Mouse (Mus musculus): ENCODE results near the gene Chchd5. TPM values are rescaled to one million over a fixed set of nuclear protein-coding genes. Genes with fewer than 3 reads are reported as not detected.

The Chchd5 gene
- total RNA-seq, 4 experiments from 2014 or later = 8.5 to 11.0 (median 9.5) TPM

DNA sequence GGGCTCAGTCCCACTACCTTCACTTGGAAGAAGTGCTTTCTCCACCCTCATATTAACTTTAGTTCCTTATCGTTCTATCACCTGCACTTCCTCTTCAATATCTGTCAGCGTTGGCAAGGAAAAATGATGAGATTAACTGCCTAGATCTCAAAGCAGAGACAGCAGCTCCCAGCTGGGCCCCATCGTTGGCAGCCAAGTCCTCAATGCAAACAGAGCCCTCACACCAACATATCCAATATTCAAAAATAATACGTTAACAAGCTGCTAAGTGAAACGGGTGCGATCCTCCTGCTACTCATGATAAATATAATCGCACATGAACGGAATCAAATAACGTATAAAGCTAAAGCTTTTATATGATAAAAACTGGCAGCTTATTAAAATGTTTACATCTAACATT is 21.6 kb downstream of the Chchd5 start:
- no peak for DNase-seq (ENCODE audit: low spot score in 2 of 2)

DNA sequence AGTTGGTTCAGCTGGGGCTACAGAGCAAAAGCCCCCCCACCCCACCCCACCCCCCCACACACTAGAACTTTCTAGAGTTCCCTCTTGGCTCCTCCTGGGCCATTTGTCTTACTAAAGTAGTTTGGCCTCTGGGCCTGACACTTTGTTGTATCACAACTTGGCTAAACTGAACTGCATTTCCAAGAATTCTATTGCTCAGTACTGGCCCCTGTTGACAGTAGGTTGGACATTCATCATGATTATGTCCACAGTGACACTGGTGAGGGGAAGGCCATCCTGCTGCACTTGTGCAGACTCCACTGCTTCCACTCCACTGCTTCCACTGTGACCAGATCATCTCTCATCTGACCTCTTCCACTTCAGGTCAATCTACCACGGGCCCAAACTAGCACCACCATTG is 23.3 kb downstream of the Chchd5 start:
- no peak for DNase-seq (ENCODE audit: low spot score in 2 of 2)

DNA sequence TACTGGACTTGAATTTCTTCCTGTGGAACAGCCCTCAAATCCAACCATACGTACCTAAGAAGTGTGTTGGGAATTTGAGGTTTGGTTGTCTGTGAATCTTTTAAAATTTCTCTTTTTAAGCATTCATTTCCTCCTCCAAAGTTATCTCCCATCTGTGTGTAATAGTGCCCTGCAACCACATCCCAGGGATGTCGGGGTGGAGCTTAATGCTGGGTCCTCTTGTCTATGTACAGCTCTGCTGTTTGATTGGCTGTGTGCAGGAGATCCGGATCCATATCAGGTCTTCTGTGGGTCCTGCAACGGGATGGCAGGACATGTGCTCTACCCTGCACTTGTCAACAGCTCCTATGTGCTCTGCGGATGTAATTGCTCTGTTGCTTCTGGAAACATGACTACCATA is 35.3 kb downstream of the Chchd5 start:
- DNase-seq (ENCODE audit: low spot score in 2 of 2) = no peak

DNA sequence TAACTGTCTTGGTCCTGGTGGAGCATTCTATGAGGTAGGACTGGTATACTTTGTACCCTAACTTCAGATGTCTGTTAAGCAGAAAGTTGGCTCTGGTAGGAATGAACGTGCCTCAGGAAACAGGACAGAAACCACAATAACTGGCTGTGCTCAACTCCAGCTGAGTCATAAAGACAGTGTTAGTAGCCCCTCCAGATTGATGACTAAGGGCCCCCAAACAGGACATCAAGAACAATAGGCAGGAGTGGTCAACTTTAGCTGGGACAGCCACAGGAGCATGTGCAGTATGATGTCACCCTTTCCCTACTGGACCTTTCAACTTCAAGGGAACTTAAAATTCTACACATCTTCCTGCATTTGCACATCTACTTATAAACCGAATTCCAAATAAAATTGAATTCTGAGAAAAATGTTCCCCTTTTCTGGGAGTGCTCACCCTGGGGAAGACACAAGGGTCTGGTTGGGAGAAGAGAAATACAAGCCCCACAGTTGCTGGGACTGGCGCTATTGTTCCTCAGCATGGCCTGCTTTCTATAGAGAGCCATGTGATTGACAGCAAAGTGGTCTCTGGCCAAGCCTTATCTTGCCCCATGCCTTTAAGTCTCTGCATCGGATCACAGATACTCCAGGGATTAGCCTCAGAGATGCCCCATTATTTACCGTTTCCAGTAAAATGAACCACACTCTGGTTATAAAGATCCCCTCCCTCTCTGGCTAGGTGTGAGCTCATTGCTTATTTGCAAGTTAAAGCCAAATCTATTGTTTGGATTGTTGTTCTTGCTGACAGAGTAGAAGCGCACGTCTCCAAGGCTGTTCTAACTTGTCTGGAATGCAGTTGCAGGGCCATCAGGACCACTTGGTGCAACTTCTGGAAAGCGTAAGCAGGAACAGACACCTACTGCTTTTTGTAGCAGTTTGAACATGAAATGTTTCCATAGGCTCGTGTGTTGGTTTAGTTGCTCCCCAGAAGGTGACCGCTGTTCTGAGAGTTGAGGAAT is 37.3 kb downstream of the Chchd5 start:
- DNase-seq (ENCODE audit: low spot score in 2 of 2) = no peak

DNA sequence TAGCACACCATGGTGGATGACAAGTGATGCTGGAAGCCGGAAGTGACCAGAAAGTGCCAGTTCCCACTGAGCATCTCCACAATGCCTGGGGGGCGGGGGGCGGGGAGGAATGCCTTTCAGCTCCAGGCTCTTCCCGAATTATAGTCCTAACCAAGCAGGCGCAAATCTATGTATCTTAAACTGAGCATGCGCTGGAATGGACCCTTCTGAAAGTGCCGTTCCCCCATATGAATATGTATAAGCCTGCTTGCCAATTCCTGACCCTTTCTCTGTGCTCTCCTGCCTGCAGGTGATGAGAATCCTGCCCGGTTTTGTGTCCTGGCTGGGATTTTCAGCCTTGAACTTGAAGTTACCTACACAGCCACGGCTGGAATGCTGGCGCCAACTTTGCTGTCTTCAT is 43.9 kb downstream of the Chchd5 start:
- DNase-seq (ENCODE audit: low spot score in 2 of 2) = no peak

DNA sequence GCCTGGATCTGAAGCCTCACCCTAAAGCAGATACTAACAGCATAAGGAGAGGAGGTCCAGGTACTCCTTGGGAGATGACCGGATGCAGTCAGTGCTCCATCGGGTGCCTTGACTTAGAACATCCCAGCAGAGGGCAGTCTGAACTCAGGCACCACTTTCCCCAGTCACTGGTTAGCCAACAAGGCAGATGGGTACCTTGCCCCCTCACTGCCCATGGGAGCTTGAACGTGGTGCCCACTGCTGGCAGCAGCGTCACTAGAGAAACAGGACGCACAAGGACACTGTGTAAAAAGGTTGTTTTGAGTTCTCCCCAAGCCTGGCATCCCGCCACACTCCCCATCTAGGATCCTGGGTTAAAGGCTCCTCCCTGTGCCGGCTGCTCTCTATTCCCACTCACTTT is 45.0 kb downstream of the Chchd5 start:
- DNase-seq (ENCODE audit: low spot score in 2 of 2) = peak; percentile 16 to 27

DNA sequence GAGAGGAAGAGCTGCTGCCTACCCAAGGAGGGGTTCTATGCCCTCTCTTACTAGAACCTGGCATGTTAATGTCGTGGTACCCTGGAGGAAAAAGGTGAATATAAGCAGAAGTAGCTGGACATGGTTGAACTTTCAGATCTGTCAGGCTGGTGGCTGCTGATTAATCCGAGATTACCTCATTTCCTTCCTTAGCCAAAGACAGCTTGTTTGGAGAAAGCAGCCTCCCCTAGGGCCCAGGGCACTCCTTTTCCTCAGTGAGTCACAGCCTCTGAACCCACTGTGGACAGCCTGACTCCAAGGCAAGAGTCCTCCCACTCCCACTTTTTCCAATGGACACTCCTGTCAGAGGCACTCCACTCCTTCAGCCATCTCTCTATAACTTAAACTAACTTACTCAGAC is 46.1 kb downstream of the Chchd5 start:
- DNase-seq (ENCODE audit: low spot score in 2 of 2) = no peak

DNA sequence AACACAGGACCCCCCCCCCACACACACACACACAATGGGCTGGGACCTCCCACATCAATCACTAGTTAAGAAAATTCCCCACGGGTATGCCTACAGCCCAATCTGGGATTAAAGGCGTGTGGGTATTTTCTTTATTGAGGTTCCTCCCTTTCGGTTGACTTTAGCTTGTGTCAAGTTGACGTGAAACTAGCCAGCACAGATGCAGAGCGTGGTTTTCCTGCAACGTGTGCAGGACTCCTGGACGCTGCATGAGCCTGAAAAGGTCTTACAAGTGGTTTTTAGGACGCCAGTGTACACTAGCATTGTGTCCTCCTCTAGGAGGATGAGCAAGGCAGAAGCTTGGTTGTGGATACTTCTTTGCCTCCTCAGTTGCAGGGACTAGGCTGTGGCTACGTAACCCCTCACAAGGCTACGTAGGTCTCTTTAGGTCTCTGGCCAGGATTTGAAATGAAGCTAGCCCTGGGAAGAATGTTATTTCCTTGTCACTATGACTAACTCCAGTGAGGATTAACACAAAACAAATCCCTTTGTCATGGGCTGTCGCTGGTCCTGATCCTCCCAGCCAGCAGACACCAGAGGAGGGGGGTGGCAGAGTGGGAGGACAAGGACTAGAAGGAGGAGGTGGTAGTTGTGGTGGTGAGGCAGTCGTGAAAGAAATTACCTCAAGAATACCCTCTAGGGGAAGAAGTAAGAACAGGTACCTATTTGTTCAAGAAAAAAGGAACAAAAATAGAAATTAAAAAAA is 47.3 kb downstream of the Chchd5 start:
- DNase-seq (ENCODE audit: low spot score in 2 of 2) = no peak

DNA sequence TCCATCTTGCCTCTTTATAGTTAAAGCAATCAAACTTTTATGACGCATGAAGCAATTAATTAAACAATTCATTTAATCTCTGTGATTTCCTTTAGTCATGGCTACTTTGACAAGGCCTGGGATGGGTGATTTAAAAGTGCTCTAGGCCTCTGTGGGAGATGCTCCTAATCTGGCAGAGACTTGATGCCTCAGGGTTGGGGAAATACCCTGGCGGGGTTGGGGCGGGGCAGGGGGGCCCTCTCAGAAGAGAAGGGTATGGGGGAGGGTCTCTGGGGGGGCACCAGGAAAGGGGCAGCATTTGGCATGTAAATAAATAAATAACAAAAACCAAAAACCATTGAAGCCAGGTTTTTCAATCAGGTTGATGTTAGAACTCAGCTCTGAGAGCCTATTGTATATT is 48.2 kb downstream of the Chchd5 start:
- DNase-seq (ENCODE audit: low spot score in 2 of 2) = no peak

DNA sequence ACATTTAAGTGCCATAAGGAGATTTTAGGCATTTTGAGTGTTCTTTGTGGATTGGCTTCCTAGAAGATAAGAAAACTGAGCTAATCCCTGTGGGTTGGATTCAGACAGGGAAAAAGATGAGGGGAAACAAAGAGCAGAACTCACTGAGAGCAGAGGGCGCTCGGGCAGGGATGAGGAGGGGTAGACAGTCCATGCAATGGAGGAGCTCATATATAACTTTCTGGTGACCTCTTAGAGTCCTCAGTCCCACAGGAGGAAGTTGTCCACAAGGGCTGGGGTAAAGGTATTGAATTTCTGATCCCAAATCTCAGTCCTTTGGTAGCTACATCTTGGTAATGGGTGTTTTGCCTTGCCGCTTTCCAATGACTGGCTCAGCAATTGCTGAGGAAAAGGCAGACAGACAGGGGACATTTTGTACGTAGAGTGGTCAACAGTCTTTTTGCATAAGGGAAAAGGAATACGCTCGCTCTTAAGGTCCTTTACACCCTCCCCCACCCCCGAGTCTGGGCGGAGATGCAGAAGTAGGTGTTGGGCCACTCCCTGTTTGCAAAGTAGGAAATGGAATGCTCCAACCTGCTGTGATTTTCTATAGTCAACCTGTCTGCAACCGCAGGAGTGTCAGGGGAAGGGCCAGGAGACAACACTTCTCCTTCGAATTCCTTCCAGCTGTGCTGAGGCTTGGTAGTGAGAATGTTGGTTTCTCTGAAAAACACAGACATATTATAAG is 48.8 kb downstream of the Chchd5 start:
- no peak for DNase-seq (ENCODE audit: low spot score in 2 of 2)

DNA sequence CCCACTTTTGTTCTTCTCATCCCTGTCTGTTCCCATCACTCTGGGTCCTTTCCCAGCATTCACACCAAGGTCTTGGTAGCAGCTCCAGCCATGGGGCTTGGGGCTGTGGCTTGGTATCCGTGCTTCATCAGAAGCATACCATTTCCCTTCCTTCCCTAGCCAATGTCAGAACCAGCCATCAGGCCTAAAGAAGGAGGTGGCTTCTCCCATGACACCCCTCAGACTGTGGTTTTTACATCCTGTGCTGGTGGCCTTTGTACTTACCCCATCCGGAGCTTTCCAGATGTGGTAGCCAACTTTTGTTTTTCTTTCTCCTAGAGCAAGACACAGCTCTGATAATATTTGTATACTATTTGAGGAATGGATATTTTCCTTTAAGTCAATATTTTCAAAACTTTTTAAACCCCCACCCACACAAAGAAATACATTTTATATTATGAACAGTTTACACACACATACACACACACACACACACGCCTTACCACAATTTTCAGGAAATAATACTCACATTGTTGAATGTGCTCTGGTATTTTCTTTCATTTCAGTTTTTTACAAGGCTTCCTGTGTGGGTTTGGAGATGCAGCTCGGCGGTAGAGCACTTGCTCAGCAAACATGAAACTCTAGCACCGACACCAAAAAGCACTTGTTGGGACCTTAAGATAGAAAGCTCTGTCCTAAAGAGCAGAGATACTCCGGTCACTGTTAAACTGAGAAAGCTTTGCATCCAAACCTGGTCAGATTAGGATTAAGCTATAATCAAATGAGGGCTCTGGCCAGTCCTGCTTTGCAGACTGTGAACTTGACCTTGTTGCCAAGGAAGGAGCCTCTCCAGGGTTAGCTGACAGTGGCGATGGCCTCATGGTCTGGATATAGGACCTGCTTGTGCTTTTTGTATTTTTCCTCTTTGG is 50.7 kb downstream of the Chchd5 start:
- DNase-seq (ENCODE audit: low spot score in 2 of 2) = no peak

DNA sequence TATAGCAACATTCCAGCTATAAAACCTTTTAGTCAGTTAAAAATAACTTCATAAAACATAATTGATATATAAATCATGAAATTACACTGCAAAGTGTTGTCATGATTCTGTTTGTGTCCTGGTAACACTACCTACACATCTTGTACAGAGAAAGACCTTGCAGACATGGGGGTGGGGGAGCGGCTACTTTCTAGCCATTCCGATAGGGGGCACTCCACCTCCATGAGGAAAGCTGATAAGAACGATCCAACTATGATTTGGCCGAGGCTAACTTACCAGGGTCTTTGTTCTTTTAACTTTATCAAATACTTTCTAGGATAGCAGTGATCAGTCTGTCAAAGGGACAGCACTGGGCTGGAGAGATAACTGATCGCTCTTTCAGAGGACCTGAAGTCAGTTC is 52.0 kb downstream of the Chchd5 start:
- DNase-seq (ENCODE audit: low spot score in 2 of 2) = no peak

DNA sequence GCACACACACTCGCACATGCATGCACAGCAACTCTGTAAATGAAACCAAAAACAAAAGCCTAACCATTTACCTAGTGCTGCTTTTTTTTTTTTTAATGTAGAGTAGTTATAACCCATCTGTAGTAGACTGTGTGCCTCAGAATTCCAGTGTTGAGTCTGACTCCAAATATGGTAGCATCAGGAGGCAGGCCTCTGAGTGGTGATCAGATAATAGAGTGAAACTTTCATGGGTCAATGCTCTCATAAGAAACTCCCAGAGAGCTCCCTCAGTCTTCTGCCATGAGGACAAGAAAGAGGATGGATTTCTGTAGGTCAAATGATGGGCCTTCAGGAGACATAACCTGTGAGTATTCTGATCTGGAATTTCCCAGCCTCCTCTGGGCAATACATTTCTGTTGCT is 52.9 kb downstream of the Chchd5 start:
- no peak for DNase-seq (ENCODE audit: low spot score in 2 of 2)

DNA sequence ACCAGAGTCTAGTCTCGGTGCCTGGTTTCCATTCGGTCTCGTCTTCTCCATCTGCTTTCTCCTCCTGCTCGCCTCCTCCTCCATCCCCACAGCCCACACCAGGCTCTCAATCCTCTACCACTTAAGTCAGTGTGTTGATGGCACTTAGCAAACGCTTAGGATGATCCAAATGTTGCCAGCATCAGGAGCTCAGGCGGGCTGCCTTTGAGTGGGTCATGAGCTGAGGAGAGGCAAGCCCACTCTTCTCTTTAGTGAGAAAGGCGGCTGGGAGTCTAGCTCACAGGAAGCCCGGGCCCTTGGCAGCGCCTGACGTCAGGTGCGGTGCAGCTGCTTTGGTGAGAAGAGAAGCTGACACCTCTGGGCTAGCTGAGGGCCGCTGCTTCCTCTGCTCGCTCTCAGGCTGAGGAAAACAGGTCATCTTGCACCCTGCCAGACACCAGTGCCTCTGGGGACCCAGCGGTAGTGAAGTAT is 54.1 kb downstream of the Chchd5 start:
- DNase-seq (ENCODE audit: low spot score in 2 of 2) = no peak

Other genes with a start within 250 kb of the Chchd5 start
- gene Zc3h8, start 185.6 kb upstream of the Chchd5 start, total RNA-seq (2022) = 1 to 10 TPM; 7.8 to 9.9 (median 8.0) TPM
- gene Zc3h6, start 162.3 kb upstream of the Chchd5 start, total RNA-seq (2022) = 10 to 100 TPM in 2 of 4 experiments, 1 to 10 TPM in 2; 6.4 to 11.8 (median 10.0) TPM
- gene Gm10762, start 162.0 kb upstream of the Chchd5 start, total RNA-seq (2022) = 10 to 100 TPM; 16.0 to 22.3 (median 18.3) TPM
- not detected for gene Vinac1, start 81.5 kb upstream of the Chchd5 start, total RNA-seq (2022)
- gene Ttl, start 63.8 kb upstream of the Chchd5 start, total RNA-seq (2022) = 1 to 10 TPM; 6.2 to 9.0 (median 7.6) TPM
- gene Polr1b, start 28.7 kb upstream of the Chchd5 start, total RNA-seq (2022) = 10 to 100 TPM; 10.9 to 13.7 (median 11.3) TPM
- 10 to 100 TPM in 1 of 4 experiments, 1 to 10 TPM in 3; 7.5 to 11.3 (median 8.6) TPM for gene Slc20a1, start 69.1 kb downstream of the Chchd5 start, total RNA-seq (2022)
- not detected for gene Ckap2l, start 167.5 kb downstream of the Chchd5 start, total RNA-seq (2022)
- gene Il1a, start 180.3 kb downstream of the Chchd5 start, total RNA-seq (2022) = not detected
- gene Il1b, start 241.4 kb downstream of the Chchd5 start, total RNA-seq (2022) = not detected